Mouse (Mus musculus): ENCODE data around the gene Casp4. TPM values are rescaled to one million over a fixed set of nuclear protein-coding genes. Genes with fewer than 3 reads are reported as not detected.
A peak's percentile ranks its signal among the peaks of the same experiment; 100 is the strongest.

The Casp4 gene
- polyA plus RNA-seq (2015; fragmentation: Nextera tagmentation; extraction: Ambion mirVana), result 1.0 TPM in 2 replicates

DNA sequence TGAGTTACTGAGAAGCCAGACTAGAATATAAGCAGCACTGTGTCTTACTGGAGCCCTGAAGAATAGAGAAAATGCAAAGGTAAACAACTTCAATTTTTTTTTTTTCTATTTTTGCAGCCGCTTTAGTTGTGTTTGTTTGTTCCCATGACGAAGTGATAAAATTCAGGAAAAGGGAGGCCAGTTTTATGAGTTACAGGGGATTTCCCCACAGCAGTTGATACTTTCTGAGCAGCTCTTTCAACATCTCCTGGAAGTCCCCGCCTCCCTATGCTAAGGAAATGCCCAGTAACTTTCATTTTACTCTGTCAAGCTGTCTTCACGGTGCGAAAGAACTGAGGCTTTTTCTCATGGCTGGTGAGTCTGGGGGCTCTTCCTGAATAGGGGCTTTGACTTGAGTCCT, at the start of gene Casp4:
TSS of gene Casp4 (plus strand) at position 268 of the 400 bp plus-strand sequence.
- 14% methylated on average over 5 of the region's 5 CpGs for WGBS (ENCODE audit: insufficient replicate concordance)
- ATAC-seq (ENCODE audit: insufficient read depth), result no peak
- Histone ChIP-seq H3K9ac (no peak within 1 kb of the TSS), H3K4me3 (replicated peaks) (peak within 1 kb of the TSS; percentile 24), H3K27ac (replicated peaks) (no peak within 1 kb of the TSS), H3K4me1 (replicated peaks) (no peaks in the 10 kb centered on the region), H3K9me3 (replicated peaks) (no peaks in the 10 kb centered on the region), H3K36me3 (replicated peaks) (no peaks in the 10 kb centered on the region), H3K27me3 (no peaks in the 10 kb centered on the region), H3K4me2 (no peak within 1 kb of the TSS; the same call in 1 of the 2 replicates)

DNA sequence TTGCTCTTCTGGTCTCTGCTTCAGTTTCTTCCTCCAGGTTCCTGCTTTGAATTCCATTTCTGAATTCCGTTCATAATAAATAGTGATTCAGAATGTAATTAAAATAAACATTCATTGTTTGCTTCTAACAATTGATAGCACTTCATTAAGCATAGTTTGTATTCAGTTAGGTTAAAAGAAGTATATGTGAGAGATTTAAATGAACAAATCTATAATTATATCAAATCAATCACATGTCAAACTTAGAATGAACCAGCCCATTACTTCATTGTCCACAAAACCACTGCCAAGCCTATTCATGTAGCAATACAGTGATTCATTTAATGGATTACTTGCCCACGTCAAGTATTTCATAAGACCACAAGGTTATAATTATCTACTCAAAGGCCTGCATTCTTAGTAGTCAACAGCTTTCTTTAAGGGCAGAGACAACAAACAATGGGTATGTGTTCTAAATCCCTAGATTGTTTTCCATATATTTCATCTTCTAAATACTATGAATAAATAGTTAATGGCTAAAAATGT, 44.6 kb upstream of the Casp4 start:
- no peak for ATAC-seq (ENCODE audit: insufficient read depth)
- Histone ChIP-seq H3K4me1 (replicated peaks) (no peaks in the 10 kb centered on the region), H3K27ac (replicated peaks) (no peak overlapping the region), H3K4me3 (replicated peaks) (no peak overlapping the region), H3K9me3 (replicated peaks) (no peaks in the 10 kb centered on the region), H3K4me2 (no peak overlapping the region), H3K9ac (no peak overlapping the region), H3K36me3 (replicated peaks) (no peaks in the 10 kb centered on the region), H3K27me3 (no peaks in the 10 kb centered on the region)
- 53% methylated on average over 2 of the region's 2 CpGs for WGBS (ENCODE audit: insufficient replicate concordance)

DNA sequence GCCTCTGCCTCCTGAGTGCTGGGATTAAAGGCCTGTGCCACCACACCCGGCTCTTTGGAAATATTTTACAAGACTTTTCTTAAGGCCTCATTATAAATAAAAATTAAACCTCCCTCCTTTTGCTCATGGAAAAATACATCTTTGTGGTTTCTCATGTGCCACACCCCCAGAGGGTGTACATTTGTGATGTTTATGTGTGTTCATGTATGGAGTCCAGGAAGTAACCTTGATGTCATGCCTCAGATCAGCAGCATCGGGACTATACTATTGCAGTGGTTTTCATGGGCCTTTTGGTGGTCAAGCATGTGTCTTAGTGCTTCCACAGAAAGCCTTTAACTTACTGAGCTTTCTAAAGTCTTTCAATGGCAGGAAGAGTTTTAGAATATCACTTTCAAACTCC, 38.4 kb upstream of the Casp4 start:
- no peaks in the 10 kb centered on the region for H3K9me3 ChIP-seq (replicated peaks)
- H3K9ac ChIP-seq, result no peak overlapping the region
- no peak overlapping the region for H3K27ac ChIP-seq (replicated peaks)
- H3K4me3 ChIP-seq (replicated peaks), result no peak overlapping the region
- H3K4me2 ChIP-seq, result no peak overlapping the region
- no peaks in the 10 kb centered on the region for H3K36me3 ChIP-seq (replicated peaks)
- 54% methylated on average over 2 of the region's 2 CpGs for WGBS (ENCODE audit: insufficient replicate concordance)
- no peaks in the 10 kb centered on the region for H3K4me1 ChIP-seq (replicated peaks)
- no peaks in the 10 kb centered on the region for H3K27me3 ChIP-seq
- no peak for ATAC-seq (ENCODE audit: insufficient read depth)

DNA sequence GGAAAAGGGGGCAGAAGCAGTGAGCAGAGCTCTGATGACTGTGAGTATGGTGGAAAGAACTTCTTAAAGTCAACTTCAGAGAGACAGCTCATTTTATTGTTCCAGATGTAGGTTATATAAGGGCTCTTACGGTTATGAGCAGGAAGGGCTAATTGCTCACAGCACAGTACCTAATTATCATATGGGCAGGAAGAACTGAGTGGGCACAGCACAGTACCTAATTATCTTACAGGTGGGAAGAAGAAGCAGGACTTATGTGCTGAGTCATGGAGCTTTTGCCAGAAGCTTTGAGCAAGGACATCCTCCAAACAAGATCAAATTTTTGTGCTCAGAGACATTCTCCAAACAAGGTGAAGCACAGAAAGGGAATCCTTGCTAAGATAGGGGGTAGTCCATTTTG, 37.7 kb upstream of the Casp4 start:
- Histone ChIP-seq H3K4me1 (replicated peaks) (no peaks in the 10 kb centered on the region), H3K27me3 (no peaks in the 10 kb centered on the region), H3K36me3 (replicated peaks) (no peaks in the 10 kb centered on the region), H3K27ac (replicated peaks) (no peak overlapping the region), H3K4me3 (replicated peaks) (no peak overlapping the region), H3K9ac (no peak overlapping the region), H3K9me3 (replicated peaks) (no peaks in the 10 kb centered on the region), H3K4me2 (no peak overlapping the region)
- WGBS (ENCODE audit: insufficient replicate concordance), result 49% methylated on average over 1 of the region's 1 CpGs
- no peak for ATAC-seq (ENCODE audit: insufficient read depth)

DNA sequence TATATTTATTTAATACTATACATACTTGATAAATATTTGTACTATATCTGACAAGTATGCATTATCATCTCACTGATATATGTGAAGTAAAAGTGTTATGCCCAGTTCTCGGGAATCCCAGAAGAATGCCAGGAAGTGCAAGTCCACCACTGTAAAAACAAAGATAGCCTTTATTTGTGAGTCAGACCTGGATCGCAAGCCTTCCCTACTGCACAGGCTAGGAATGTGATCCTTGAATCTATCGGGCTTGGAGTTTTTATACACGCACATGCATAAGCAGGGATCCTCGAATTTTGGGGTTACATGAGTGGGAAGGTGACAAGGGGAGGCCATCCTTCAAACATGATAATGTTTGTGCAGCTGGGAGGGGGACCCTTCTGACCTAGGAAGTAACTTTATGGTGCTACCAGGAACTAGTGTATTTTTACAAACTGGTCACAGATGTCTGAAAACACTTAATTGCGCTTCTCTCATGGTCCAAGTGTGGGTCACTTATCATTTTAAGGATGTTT, 37.2 kb upstream of the Casp4 start:
- WGBS (ENCODE audit: insufficient replicate concordance), result 44% methylated on average over 6 of the region's 6 CpGs
- Histone ChIP-seq H3K36me3 (replicated peaks) (no peaks in the 10 kb centered on the region), H3K27me3 (no peaks in the 10 kb centered on the region), H3K4me1 (replicated peaks) (no peaks in the 10 kb centered on the region), H3K9me3 (replicated peaks) (no peaks in the 10 kb centered on the region), H3K9ac (no peak overlapping the region), H3K27ac (replicated peaks) (no peak overlapping the region), H3K4me3 (replicated peaks) (no peak overlapping the region), H3K4me2 (no peak overlapping the region)
- ATAC-seq (ENCODE audit: insufficient read depth), result no peak

DNA sequence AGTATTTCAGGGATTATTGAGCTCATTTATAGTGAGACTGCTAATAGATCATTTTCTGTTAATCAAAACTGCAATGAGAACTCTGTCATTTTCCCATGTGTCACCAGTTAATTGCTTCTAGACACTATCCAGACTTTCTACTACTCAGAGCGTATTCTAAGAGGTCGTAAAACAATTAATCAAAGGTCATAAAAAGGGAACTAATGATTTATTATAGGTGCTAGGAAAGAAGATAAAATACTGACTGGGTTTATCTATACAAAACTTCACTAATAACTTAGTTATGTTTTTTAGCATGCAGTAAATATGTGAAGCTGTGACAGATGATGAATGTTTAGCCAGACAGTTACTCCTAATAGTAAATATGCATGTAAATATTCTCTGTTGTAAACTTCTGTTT, 22.6 kb upstream of the Casp4 start:
- no peaks in the 10 kb centered on the region for H3K36me3 ChIP-seq (replicated peaks)
- H3K27ac ChIP-seq (replicated peaks), result no peak overlapping the region
- no peak overlapping the region for H3K9ac ChIP-seq
- H3K27me3 ChIP-seq, result no peaks in the 10 kb centered on the region
- ATAC-seq (ENCODE audit: insufficient read depth), result no peak
- WGBS (ENCODE audit: insufficient replicate concordance), result 68% methylated on average over 2 of the region's 2 CpGs
- no peaks in the 10 kb centered on the region; the same call in 1 of the 2 replicates for H3K9me3 ChIP-seq (replicated peaks)
- H3K4me2 ChIP-seq, result no peak overlapping the region
- no peaks in the 10 kb centered on the region for H3K4me1 ChIP-seq (replicated peaks)
- no peak overlapping the region for H3K4me3 ChIP-seq (replicated peaks)

DNA sequence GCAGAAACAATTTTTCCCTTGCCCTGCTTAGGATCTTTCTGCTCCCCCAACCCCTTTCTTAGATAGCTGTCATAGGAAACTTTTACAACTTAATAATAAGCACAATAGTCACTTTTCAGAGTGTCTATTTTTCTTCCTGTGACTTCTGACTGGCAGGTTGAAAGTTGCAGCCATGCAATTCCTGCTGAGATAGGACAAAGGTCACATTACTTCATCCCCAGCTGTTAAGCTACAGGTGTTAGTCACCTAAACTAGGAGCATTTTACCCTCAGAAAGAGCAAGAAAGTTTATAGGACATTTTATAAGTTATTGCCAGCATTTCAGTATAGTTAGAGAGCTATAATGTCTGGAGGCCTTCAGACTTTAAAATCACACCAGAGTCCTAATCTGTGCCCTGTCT, 22.0 kb upstream of the Casp4 start:
- Histone ChIP-seq H3K36me3 (replicated peaks) (no peaks in the 10 kb centered on the region), H3K4me2 (no peak overlapping the region)
- no peak for ATAC-seq (ENCODE audit: insufficient read depth)

DNA sequence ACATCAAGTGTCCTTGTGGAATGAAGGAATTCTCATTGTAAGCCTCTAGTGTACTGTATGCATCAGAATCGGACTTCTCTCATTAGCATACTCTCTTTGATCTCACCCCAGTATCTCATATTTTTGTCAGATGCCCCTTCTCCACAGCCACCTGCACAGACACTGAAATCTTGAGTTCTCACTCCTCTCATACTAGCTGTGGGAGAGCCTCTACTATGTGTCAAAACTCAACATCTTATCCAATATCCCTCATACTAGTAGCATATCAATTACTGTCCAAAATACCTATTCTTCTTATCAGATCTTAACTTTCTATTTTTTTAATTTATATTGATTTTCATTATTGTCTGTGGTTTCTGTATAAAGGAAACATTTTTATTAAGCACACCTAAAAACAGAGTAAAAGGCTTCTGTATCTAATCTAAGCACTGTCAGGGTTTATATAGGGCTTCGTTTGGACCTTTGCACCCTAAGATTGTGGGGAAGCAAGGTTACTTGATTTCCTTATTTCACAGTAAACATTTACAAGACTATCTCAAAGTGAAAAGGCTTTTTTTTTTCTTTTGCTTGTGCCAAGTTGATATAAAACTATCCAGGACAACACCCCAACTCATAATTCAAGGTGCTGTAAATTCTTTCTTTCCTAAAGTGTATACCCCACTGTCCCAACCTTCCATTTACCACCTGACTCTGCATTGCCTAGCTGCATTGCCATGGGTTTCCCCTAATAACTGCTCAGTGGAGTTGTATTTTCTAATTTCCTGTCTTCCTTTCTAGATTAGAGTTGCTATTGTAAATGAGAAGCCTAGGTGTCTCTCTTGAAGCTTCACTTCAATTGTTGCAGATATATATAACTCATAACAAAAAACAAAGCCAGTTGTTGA, 12.0 kb upstream of the Casp4 start:
- 47% methylated on average over 2 of the region's 2 CpGs for WGBS (ENCODE audit: insufficient replicate concordance)
- no peak for ATAC-seq (ENCODE audit: insufficient read depth)

More for the DNA sequence above, 22.0 kb upstream of the Casp4 start:
- H3K4me3 ChIP-seq (replicated peaks), result no peak overlapping the region
- H3K4me1 ChIP-seq (replicated peaks), result no peaks in the 10 kb centered on the region
- no peaks in the 10 kb centered on the region; the same call in 1 of the 2 replicates for H3K9me3 ChIP-seq (replicated peaks)
- no peak overlapping the region for H3K27ac ChIP-seq (replicated peaks)
- H3K27me3 ChIP-seq, result no peaks in the 10 kb centered on the region
- no peak overlapping the region for H3K9ac ChIP-seq

DNA sequence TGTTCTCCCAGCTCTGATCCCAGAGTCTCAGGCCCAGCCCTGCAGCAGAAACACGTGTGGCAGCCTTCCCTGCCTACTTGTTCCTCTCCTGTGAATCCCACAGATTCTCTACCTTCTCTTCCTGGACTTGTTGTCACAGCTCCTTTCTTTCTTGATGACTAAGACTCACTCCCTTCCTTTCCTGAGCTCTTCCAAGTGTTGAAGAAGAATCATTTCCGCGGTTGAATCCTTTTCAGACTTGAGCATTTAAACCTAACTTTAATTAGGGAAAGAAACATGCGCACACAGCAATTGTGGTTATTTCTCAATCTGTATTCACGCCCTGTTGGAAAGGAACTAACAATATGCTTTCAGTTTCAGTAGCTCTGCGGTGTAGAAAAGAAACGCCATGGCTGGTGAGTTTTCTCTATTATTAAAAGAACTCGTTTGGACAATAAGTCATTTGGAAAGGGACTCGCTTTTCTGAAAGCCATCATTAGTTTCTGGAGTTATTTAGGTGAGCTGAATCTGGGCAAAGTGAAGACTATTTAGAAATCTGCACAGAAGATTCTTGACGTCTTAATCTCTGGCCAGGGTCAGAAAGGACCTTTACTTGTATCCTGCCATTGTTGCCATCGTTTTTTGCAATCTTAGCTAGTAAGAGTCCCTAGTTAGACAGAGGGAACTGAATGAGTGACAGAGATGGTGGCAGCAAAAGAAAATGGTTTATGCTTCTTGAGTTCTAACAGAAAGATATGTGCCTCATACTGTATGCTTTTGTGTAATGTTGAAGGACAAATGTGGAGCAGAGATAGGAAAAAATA, 10.1 kb upstream of the Casp4 start, which contains the start of gene Casp1:
TSS of gene Casp1 (plus strand) at position 189 of the 803 bp plus-strand sequence.
- Histone ChIP-seq H3K4me2 (no peak within 1 kb of the TSS), H3K27me3 (no peaks in the 10 kb centered on the region), H3K4me3 (replicated peaks) (peak within 1 kb of the TSS; percentile 20), H3K9ac (no peak within 1 kb of the TSS), H3K36me3 (replicated peaks) (no peaks in the 10 kb centered on the region), H3K4me1 (replicated peaks) (no peaks in the 10 kb centered on the region), H3K9me3 (replicated peaks) (no peaks in the 10 kb centered on the region), H3K27ac (replicated peaks) (no peak within 1 kb of the TSS)
- 50% methylated on average over 11 of the region's 11 CpGs for WGBS (ENCODE audit: insufficient replicate concordance)
- ATAC-seq (ENCODE audit: insufficient read depth), result no peak

More for the DNA sequence above, 12.0 kb upstream of the Casp4 start:
- Histone ChIP-seq H3K4me3 (replicated peaks) (no peak overlapping the region), H3K9ac (no peak overlapping the region), H3K36me3 (replicated peaks) (no peaks in the 10 kb centered on the region), H3K4me1 (replicated peaks) (no peaks in the 10 kb centered on the region), H3K4me2 (no peak overlapping the region), H3K27me3 (no peaks in the 10 kb centered on the region), H3K9me3 (replicated peaks) (no peaks in the 10 kb centered on the region), H3K27ac (replicated peaks) (no peak overlapping the region)

DNA sequence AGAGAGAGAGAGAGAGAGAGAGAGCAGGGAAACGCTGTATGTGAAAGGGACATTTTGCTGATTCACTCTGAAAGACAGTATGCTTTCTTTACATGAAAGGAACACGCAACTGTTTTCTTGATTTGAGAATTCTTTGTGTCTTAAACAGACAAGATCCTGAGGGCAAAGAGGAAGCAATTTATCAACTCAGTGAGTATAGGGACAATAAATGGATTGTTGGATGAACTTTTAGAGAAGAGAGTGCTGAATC, 9.6 kb upstream of the Casp4 start:
- Histone ChIP-seq H3K4me2 (no peak overlapping the region), H3K9ac (no peak overlapping the region), H3K9me3 (replicated peaks) (no peaks in the 10 kb centered on the region), H3K27me3 (no peaks in the 10 kb centered on the region), H3K27ac (replicated peaks) (no peak overlapping the region), H3K4me3 (replicated peaks) (peak overlapping the region; percentile 20), H3K4me1 (replicated peaks) (no peaks in the 10 kb centered on the region), H3K36me3 (replicated peaks) (no peaks in the 10 kb centered on the region)
- WGBS (ENCODE audit: insufficient replicate concordance), result 29% methylated on average over 2 of the region's 2 CpGs
- no peak for ATAC-seq (ENCODE audit: insufficient read depth)

DNA sequence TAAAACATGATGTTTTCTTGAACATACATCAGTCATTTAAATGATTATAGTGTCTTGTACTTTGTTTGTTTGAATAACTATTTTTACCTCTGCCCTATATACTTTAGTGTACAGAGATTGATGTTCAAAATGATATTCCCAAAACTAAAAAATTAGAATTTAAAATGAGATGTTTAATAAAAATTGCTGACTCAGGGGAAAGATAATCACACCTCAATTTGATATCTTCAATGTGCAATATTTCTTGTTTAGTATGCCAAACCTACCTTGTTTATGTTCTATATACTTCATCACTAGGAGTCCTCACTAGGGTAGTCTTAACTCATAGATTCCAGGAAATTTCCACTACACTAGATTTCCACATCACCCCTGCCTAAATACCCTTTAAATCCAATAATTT, 1.5 kb downstream of the Casp4 start:
- H3K4me3 ChIP-seq (replicated peaks), result no peak overlapping the region
- H3K9me3 ChIP-seq (replicated peaks), result no peaks in the 10 kb centered on the region
- H3K9ac ChIP-seq, result no peak overlapping the region
- ATAC-seq (ENCODE audit: insufficient read depth), result no peak
- H3K27me3 ChIP-seq, result no peaks in the 10 kb centered on the region
- no peaks in the 10 kb centered on the region for H3K36me3 ChIP-seq (replicated peaks)
- no peak overlapping the region for H3K27ac ChIP-seq (replicated peaks)
- H3K4me2 ChIP-seq, result no peak overlapping the region
- H3K4me1 ChIP-seq (replicated peaks), result no peaks in the 10 kb centered on the region
